Mouse (Mus musculus): ENCODE data around the gene Lrrc28.

DNA sequence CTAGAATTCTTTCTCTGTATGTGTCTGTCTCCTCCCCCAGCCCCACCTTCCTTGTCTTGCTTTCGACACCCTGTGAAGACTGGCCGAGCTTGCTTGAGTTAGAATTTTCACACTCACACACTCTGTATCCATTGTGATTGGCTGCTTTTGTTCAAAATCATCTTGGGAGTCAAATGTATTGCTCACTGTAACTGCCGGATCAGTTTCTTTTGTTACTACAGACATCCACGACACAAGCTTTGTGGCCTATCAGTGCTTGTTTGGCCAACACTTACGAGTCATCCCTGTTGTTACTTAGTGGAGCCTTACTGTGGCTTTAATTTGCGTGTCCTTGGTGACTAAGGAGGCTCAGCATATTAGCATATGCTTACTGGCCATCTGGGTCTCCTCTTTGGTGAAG is 56.3 kb downstream of the Lrrc28 start:
- TF ChIP-seq POLR2A (IDR thresholded peaks at IDR 0.05; ENCODE audit: control insufficient read depth in 1 of 2, insufficient read depth in 1 of 2, low read depth in 1 of 2, low read length in 2 of 2, poor library complexity in 1 of 2), result no peak
- no peak for TF ChIP-seq HCFC1 (IDR thresholded peaks at IDR 0.05; ENCODE audit: low read depth, low read length)
- no peak for TF ChIP-seq TBP (IDR thresholded peaks at IDR 0.05; ENCODE audit: low read depth, low read length)
- TF ChIP-seq TAL1 (IDR thresholded peaks at IDR 0.05; ENCODE audit: low read length), result no peak
- TF ChIP-seq ZNF384 (IDR thresholded peaks at IDR 0.05; ENCODE audit: low read depth, low read length), result no peak
- no peak for TF ChIP-seq GATA1 (IDR thresholded peaks at IDR 0.05; ENCODE audit: low read depth, low read length)
- TF ChIP-seq CTCF (IDR thresholded peaks at IDR 0.05 in 2 of 3, conservative IDR thresholded peaks at IDR 0.05 in 1 of 3; ENCODE audit: control insufficient read depth in 1 of 3, insufficient read depth in 1 of 3, low read depth in 2 of 3, low read length in 3 of 3, poor library complexity in 1 of 3, severe bottlenecking in 1 of 3), result no peak
- no peak for TF ChIP-seq MAFK (IDR thresholded peaks at IDR 0.05; ENCODE audit: borderline replicate concordance, low read depth, low read length)
- TF ChIP-seq EP300 (IDR thresholded peaks at IDR 0.05; ENCODE audit: low read depth in 1 of 2, low read length in 2 of 2), result no peak
- TF ChIP-seq E2F4 (IDR thresholded peaks at IDR 0.05; ENCODE audit: borderline replicate concordance, low read depth, low read length), result no peak
- no peak for TF ChIP-seq MAZ (IDR thresholded peaks at IDR 0.05; ENCODE audit: low read depth, low read length)
- no peak for TF ChIP-seq CHD1 (IDR thresholded peaks at IDR 0.05; ENCODE audit: low read depth, low read length)
